Mouse (Mus musculus) kidney, postnatal 0 days (tissue): ENCODE measurements around the gene Agt. TPM values are rescaled to one million over a fixed set of nuclear protein-coding genes. Genes with fewer than 3 reads are reported as not detected.

ENCODE experiments used
- ATAC-seq: fragments of 200-750 bp; cut with Nextera tagmentation; replicated peaks from 2 replicates; pipeline ENCODE4 v1.8.0; 2017; ENCODE audit warnings: low read depth, moderate number of reproducible peaks, moderate TSS enrichment, moderate library complexity; ENCODE audit not compliant: low FRiP score
- DNase-seq: peaks from one replicate; pipeline ENCODE4 v3.0.0-alpha.2; 2016; ENCODE audit warnings: low spot score
- H3K27ac ChIP-seq: fragments of 300-500 bp; sonication (generic); 2 replicates; pipeline ENCODE4 v1.5.1; 2014; ENCODE audit warnings: mild to moderate bottlenecking
- H3K27me3 ChIP-seq: fragments of 300-500 bp; sonication (generic); 2 replicates; pipeline ENCODE4 v1.6.1; 2014; ENCODE audit warnings: low read length, mixed read lengths; ENCODE audit not compliant: insufficient read depth
- H3K36me3 ChIP-seq: fragments of 300-500 bp; sonication (generic); 2 replicates; pipeline ENCODE4 v1.6.1; 2014; ENCODE audit warnings: low read length, mixed read lengths; ENCODE audit not compliant: insufficient read depth
- H3K4me1 ChIP-seq: fragments of 300-500 bp; sonication (generic); replicated peaks from 2 replicates; pipeline ENCODE4 v1.6.1; 2014; ENCODE audit warnings: antibody characterized with exemption, low read length, mixed read lengths; ENCODE audit not compliant: insufficient read depth
- H3K4me2 ChIP-seq: fragments of 300-500 bp; sonication (generic); 2 replicates; pipeline ENCODE4 v1.6.1; 2014; ENCODE audit warnings: mild to moderate bottlenecking, low read length, moderate library complexity, mixed read lengths
- H3K4me3 ChIP-seq: fragments of 300-500 bp; sonication (generic); replicated peaks from 2 replicates; pipeline ENCODE4 v1.5.1; 2014; ENCODE audit warnings: low read depth, low read length
- H3K9ac ChIP-seq: fragments of 300-500 bp; sonication (generic); 2 replicates; pipeline ENCODE4 v1.6.1; 2014; ENCODE audit warnings: low read depth, low read length
- H3K9me3 ChIP-seq: fragments of 300-500 bp; sonication (generic); replicated peaks from 2 replicates; pipeline ENCODE4 v1.6.1; 2016; ENCODE audit warnings: low read length, inconsistent platforms, mixed read lengths
- CTCF ChIP-seq: IDR thresholded peaks from 2 replicates; pipeline ENCODE4 v1.5.1; 2016; ENCODE audit warnings: antibody characterized with exemption, low read depth, mild to moderate bottlenecking, moderate library complexity
- WGBS: fragments of 180-500 bp; shearing (Covaris S2); extraction: QIAGEN DNeasy Blood & Tissue Kit; methylation state at CpG from one replicate; pipeline ENCODE4 v1.1.7; 2014; 5-methylcytosine and 5-hydroxymethylcytosine counted together
- polyA plus RNA-seq: library from polyadenylated mRNA; unstranded; fragments of >200 nt; fragmentation: Nextera tagmentation; extraction: Ambion mirVana; gene quantifications from 2 replicates; pipeline ENCODE4 v1.2.1, GENCODE M21; 2015

The Agt gene
- polyA plus RNA-seq, 1 experiment from 2014 or later = 22.8 TPM

GRCm38 (mm10) chr8:124530996-124531395 lies 38.5 kb downstream of the Agt start:
- peaks cover 47% of the 10 kb centered on the region for H3K36me3 ChIP-seq
- no peaks in the 10 kb centered on the region for H3K4me1 ChIP-seq
- no peak overlapping the region for H3K9ac ChIP-seq
- no peak for ATAC-seq
- DNase-seq = no peak
- H3K27ac ChIP-seq = no peak overlapping the region
- H3K27me3 ChIP-seq = no peaks in the 10 kb centered on the region
- H3K4me3 ChIP-seq = no peak overlapping the region
- WGBS = 80% methylated on average over 4 of the region's 4 CpGs
- TF ChIP-seq CTCF = no peak
- H3K4me2 ChIP-seq = no peak overlapping the region
- H3K9me3 ChIP-seq = no peaks in the 10 kb centered on the region

- DNase-seq (no peak), ATAC-seq (no peak)
- Histone ChIP-seq H3K27me3 (no peaks in the 10 kb centered on the region), H3K4me1 (no peaks in the 10 kb centered on the region), H3K9me3 (no peaks in the 10 kb centered on the region), H3K9ac (no peak overlapping the region), H3K4me3 (no peak overlapping the region), H3K36me3 (peaks cover 47% of the 10 kb centered on the region), H3K27ac (no peak overlapping the region), H3K4me2 (no peak overlapping the region)
- no peak for TF ChIP-seq CTCF
- 88% methylated on average over 7 of the region's 7 CpGs for WGBS
These were observed 39.0 kb downstream of the Agt start for GRCm38 (mm10) chr8:124530556-124530955.

GRCm38 (mm10) chr8:124530076-124530475 lies 39.4 kb downstream of the Agt start:
- Histone ChIP-seq H3K4me1 (no peaks in the 10 kb centered on the region), H3K9ac (no peak overlapping the region), H3K4me2 (no peak overlapping the region), H3K27me3 (no peaks in the 10 kb centered on the region), H3K4me3 (no peak overlapping the region), H3K9me3 (no peaks in the 10 kb centered on the region), H3K27ac (no peak overlapping the region), H3K36me3 (peaks cover 45% of the 10 kb centered on the region)
- no peak for TF ChIP-seq CTCF
- ATAC-seq (no peak), DNase-seq (no peak)
- 87% methylated on average over 14 of the region's 14 CpGs for WGBS

DNA sequence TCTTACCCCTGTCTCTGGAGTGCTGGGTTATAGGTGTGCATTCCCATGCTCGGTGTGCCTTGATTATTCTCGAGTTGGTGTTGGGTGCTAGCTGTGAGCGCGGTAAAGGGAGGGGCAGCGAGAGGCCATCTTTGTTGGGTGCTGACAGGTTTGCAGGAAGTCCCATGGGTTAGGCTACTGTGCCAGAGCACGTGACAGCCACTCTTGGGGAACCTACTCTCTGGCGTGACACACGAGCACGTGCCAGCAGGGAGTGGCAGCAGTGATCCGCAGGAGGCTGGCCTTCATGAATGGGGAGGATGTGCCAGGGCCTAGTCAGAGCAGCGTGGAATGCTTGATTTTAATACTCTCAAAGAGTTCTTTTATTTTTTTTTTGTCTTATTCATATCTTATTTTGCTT lies 43.2 kb downstream of the Agt start:
- no peaks in the 10 kb centered on the region for H3K9me3 ChIP-seq
- WGBS = 95% methylated on average over 11 of the region's 11 CpGs
- H3K27me3 ChIP-seq = no peaks in the 10 kb centered on the region
- peaks cover 42% of the 10 kb centered on the region for H3K36me3 ChIP-seq
- no peak overlapping the region for H3K4me2 ChIP-seq
- DNase-seq (no peak), ATAC-seq (no peak)
- H3K9ac ChIP-seq = no peak overlapping the region
- H3K4me3 ChIP-seq = no peak overlapping the region
- no peak overlapping the region for H3K27ac ChIP-seq
- TF ChIP-seq CTCF = no peak
- H3K4me1 ChIP-seq = peaks cover 8% of the 10 kb centered on the region

GRCm38 (mm10) chr8:124521946-124522345 lies 47.6 kb downstream of the Agt start:
- no peak overlapping the region for H3K27ac ChIP-seq
- ATAC-seq (no peak), DNase-seq (no peak)
- peaks cover 19% of the 10 kb centered on the region for H3K36me3 ChIP-seq
- TF ChIP-seq CTCF = no peak
- H3K4me2 ChIP-seq = peak overlapping the region; percentile 75
- no peaks in the 10 kb centered on the region for H3K9me3 ChIP-seq
- H3K27me3 ChIP-seq = no peaks in the 10 kb centered on the region
- peaks cover 8% of the 10 kb centered on the region for H3K4me1 ChIP-seq
- 93% methylated on average over 6 of the region's 6 CpGs for WGBS
- peak overlapping the region; percentile 87; the same call in 1 of the 2 replicates for H3K9ac ChIP-seq
- H3K4me3 ChIP-seq = peak overlapping the region; percentile 97; the same call in 1 of the 2 replicates

DNA sequence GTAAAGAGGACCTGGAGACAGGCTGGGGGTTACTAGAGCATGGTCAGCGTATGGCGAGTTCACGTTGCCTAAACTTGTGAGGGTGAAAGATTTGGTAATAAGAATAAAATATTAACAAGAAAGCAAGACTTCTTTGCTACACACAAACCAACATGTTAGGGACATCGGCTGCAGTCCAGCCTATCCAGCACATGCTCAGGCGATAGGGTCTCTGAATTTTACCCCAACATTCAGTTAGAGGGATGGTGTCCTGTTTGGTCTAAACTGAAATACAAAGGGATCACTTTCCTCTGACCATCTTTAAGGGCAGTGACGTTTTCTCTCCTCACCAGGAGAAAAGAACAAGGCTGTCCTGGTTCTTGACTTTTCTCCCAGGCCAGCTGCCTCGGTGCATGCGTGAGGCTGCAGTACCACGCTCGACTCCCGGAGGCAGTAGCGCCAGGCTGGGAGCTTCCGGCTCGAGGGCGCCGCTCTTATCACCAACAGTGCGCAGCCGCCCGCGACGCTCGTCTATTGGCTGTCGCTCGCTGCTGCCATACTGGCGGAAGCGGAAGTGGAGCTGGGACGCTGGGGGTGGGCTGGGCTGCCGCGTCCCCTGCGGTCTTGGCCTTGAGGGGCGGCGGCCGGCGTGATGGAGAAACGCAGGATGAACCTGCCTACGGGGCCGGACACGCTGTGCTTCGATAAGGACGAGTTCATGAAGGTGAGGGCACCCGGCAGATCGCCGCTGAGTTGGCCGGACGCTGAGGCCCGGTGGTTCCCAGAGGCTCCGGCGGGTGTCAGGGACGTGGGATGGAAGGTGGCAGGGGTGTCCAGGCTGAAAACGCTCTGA lies 49.0 kb downstream of the Agt start, which contains the start of gene Cog2:
Cog2 (plus strand) TSS at position 519 of the 832 bp plus-strand sequence.
- Histone ChIP-seq H3K27me3 (no peaks in the 10 kb centered on the region), H3K4me1 (peaks cover 8% of the 10 kb centered on the region), H3K4me3 (peak within 1 kb of the TSS; percentile 97), H3K4me2 (peak within 1 kb of the TSS; percentile 75), H3K9ac (peak within 1 kb of the TSS; percentile 87), H3K27ac (0 out of 2 replicates have a peak within 1 kb of the TSS, but pooled peaks have one; percentile 27), H3K9me3 (no peaks in the 10 kb centered on the region), H3K36me3 (peaks cover 7% of the 10 kb centered on the region; the same call in 1 of the 2 replicates)
- peak; percentile 99 for ATAC-seq
- peak; percentile 97 for DNase-seq
- 10% methylated on average over 50 of the region's 50 CpGs for WGBS
- TF ChIP-seq CTCF = peak; percentile 79
